Mouse (Mus musculus) cerebellum, adult (tissue): ENCODE results near the gene Palm.

ENCODE experiments used
- ATAC-seq: cut with Nextera tagmentation; 2 replicates; pipeline ENCODE4 v1.9.2; 2017; ENCODE audit warnings: mild to moderate bottlenecking, moderate library complexity, mixed read lengths; ENCODE audit not compliant: insufficient number of reproducible peaks, low FRiP score, low TSS enrichment

Gene Palm

DNA sequence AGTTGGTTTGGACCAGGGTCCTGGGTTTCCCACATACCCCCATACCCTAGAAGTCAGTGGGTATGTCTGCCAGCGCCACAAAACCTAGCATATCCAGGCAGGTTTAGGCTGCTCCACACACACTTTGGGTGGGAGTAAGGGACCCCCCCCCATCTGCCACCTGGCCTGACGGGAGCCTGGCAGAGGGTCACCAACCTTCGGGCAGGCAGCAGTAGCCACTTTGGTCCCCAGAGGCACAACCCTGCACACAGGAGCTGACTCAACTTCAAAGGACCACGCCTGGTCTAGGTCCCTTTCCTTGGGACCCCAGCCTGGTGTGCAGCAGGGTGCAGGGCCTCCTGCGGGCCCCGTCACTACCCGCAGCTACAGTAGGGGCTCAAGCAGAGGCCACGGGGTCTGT lies 26.9 kb downstream of the Palm start:
- no peak for ATAC-seq

DNA sequence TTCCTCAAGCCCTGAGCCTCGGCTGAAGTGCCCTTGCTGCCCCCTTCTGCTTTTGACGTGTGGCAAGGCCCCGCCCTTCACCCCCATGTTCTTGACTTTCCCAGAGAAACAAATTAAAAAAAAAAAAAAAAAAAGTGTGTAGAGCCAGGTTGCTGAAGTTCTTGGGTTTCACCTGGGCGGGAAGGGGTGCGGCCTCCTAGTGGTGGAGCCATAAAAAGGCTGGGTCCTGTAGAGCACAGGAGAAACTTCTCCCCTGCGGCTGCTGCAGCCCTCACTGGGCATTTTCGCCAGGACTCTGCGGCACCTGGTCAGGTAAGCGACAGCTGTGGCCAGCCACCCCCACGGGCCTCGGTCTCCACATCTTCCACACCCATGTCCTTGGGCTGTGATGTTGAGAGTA lies 27.4 kb downstream of the Palm start, which contains the start of gene Misp:
Gene Misp, plus strand, starts transcription at position 208 of the 400 bp plus-strand sequence.
- no peak for ATAC-seq

DNA sequence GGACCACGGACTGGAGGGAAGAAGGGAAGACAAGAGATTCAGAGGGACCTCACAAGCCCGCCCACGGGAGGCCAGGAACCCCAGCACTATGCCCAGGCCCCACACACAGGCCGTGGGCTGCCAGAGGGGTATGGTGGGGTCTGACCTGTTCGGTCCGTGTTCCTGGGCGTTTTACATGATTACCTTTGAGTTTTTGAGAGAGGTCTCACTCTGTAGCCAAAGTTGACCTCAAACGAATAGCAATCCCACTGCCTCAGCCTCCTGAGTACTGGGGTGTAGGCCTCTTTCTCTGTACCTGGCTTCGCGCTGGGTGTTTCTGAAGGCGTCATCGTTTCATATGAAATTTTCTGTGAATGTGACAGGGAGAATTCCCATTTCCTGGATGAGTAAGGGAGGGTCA lies 28.4 kb downstream of the Palm start:
- no peak for ATAC-seq

DNA sequence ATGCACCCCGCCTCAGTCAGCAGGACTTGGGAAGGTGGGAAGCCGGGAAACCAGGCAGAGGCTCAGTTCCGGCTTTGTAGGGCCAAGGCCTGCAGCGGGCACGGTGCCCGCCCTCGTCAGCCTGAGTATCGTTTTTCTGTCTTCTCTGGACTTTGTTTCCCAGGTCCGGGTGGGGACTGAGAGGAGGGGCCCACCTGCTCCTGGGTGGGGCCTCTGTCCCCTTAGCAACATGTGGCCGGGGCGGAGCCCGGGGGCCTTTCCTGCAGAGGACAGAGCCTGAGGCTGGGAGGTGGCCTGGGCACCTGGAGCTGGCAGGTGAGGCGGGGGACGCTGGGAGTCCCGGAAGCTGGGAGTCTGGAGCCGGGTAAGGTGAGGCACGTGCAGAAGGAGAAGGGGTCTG lies 29.0 kb downstream of the Palm start:
- no peak for ATAC-seq

DNA sequence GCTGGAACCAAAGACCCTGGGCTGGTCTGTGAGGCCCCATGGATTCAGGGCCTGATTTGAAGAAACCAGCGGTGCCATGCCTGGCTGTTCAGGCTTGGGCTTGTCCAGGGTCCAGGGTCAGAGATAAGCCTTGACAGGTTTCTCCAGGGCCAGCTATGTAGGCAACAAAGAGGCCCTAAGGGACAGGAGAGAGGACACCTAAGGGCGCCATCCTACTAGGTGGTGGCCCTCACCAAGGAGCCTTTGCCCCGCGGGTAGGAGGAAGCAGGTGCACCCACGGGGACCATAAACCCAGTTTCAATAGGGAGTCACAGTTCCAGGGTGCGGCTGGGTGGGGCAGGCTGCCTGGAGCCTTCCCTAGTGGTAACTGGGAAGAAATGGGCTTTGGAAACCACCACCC lies 29.6 kb downstream of the Palm start:
- no peak for ATAC-seq

DNA sequence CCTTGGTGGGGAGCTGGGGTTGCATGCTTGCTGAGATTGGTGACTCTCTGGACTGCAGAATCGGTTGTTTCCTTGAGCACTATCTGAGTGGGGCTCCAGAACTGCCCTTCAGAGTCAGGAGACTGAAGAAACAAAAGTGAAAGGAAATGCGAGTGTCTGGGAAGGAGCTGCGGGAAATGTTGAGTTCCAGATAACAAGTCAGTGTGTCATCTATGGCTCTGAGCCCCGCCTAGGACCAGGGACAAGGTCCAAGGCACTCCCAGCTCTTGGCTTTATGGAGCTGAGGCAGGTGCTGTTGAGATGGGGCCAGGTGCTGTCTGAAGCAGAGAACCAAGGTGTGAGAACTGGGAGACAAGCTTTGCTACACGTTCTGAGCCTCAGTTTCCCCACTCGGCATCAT lies 31.0 kb downstream of the Palm start:
- ATAC-seq = no peak

DNA sequence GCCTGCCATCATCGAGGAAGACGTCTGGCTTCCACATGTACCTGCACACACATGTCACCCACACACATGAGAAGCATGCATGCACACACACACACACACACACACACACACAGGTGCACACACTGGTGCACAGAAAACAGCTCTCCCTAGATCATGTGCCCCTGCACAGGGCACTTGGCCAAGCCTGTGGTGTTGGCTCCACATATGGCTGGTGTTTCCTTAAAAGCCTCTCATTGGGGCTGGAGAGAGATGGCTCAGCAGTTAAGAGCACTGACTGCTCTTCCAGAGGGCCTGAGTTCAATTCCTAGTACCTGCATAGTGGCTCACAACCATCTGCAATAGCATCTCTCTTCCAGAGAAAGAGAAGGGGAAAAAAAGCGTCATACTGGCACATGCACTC lies 38.2 kb downstream of the Palm start:
- ATAC-seq = no peak

DNA sequence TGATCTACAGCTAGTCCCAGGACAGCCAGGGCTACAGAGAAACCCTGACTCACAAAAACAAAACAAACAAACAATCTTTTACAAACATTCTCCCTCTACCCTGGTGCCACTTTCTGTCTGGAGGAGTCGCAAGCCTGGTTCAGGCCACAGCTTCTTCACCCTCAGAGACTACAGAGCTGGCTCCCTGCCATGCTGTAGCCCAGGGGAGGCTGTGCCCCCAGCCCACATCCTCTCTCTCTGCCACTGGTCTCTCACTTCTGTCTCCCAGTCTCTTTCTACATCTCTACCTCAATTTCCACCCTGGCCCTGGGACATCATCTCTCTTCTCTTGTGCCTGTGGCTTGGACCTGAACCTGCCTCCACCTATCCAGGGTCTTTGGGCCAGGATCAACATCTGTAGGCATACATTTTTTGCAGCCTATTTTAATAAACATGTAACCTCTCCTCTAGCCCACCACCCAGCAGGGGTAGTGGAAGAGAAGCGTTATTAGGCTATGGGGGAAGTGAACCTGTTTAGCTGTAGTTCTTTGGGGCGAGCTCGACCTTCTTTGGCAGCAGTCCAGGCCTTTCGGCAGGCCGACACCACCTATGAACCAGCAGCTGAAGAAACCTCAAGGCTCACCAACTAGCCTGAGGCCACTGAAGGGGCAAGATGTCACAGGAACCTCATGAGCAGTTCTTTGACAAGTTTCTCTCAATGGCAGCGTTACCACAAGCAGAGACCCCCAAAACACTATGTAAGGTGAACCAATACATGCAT lies 38.8 kb downstream of the Palm start:
- no peak for ATAC-seq

DNA sequence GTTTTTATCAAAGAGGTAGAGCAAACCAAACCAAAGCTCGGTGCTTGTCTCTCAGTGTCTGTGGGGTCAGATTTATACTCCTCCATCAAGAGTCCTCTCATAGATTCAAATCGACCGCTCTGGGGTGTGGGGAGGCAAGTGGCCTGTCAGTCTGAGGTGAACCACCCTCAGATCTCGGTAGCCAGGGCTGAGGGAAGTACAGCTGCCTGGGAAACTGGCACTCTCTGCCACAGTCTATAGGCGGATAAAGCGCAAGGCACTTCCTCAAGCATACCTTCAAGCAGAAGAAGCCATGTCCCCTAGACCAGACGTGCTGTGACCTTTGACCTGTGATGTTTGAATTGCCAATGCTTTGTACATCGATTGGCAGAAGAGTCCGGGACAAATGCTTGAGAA lies 39.4 kb downstream of the Palm start:
- ATAC-seq = no peak

DNA sequence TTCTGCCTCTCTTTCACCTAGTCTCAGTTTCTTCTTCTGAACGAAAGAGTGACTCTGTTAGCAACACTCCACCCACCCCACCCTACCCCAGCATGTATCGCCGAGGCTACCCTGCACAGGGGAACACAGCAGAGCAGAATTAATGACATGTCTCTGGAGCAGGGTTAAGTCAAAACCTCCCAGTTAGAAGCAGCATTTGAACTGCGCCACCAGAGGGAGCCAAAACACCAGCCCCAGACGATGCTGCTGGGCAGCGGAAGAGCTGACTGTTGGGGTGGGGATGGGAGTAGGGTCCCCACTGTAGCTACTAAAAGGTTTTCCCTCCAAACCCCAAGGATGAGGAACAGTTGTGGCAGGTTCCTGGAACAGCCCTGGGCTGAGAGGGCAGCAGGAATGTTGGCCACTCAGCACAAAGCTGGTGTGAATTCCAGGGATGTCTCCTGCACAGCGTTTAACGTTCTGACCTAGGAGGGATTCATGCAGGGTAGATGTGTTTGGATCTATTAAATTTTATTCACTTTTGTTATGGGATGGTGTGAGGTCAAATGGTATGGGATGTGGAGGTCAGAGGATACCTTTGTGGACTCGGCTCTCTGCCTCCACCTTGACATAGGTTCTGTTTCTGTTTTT lies 41.5 kb downstream of the Palm start:
- peak; percentile 64; the same call in 1 of the 2 replicates for ATAC-seq

DNA sequence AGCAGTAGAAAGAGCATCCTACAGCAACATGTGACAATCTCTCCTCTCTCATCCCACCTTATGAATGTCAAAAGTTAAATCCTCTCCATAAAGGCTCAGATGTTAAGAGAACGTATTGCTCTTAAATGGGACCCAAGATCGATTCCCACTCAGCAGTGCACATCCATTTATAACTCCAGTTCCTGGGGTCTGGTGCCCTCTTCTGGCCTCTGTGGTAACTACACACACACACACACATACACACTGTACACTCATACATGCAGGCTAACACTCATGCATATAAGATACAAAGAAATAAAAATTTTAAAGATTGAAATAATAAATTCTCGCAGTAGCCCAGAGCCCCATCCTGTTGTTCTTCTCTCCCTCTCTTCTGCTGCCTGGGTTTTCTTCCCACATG lies 43.5 kb downstream of the Palm start:
- ATAC-seq = no peak

DNA sequence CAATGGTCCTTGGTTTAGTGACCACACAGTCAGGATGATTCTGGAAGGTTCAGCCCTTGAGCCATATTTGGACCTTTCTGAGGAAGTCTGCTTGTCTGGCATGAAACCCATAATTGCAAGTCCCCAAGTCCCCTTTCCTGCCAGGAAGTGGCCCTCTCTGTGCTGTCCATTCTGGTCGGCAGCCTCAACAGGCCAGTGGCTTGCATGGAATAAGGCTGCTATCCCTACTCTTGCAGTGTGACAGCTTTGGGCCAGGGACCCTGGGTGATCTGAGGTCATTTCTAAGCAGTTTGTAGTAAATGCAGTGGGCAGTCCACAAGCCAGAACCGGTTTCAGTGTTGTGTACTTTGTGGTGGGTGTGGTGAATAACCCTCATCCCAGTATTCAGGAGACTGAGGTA lies 44.8 kb downstream of the Palm start:
- ATAC-seq = no peak

DNA sequence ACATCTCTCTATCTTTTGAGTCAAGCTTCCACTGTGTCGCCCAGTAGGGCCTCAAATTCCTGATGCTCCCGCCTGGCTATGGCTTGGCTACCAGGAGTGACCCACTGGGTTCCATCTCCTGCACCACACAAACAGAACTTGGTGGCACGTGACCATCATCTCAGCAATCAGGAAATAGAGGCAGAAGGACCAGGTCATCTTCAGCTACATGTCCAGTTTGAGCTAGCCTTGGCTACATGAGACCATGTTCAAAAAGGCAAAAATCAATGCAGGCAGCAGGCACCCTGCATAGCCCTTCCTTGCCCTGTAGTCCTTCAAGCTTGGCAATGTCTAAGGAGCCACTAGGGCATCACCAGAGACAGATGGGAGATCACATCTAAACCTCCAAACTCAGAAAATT lies 46.7 kb downstream of the Palm start:
- no peak for ATAC-seq

DNA sequence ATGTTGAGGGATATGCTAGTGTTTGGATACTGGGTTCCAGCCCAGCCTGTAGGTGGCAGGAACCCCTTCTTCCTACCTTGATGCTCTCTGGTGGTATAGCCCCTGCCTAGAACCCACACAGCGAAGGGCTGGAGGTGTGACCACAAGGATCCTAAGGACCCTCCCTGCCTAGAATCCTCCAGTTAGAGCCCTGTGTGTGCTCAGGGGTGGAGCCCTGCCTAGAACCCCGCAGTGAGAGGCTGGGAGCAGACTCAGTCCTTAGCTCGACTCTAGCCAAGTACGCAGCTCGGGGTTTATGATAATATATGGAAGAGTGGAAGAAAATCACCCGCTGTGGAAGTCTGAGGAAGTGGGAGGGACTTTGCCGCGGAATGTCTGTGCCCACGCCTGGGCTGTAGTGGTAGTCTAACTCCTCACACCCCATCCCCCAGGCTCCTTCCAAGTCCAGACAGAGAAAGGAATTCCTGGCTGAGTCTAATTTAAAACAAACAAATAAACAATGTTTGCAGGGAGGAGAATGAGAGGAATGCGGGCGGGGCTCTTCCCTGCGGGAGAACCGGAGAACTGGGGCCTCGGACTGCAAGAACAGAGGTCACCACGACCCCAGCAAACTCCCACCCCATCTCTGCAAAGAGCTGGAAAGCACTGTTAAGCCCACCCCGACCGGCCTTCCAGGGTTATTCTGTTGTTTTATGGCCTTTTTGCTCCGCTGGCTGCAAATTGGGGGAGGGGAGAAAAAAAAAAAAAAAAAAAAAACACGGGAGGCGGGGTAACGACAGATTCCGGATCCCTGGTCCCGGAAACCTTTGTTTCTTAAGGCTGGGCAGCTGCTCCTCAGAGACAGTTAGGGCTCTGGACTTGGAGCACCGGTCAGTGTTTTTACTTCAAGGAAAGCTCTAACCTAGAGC lies 47.5 kb downstream of the Palm start:
- ATAC-seq = peak; percentile 80

DNA sequence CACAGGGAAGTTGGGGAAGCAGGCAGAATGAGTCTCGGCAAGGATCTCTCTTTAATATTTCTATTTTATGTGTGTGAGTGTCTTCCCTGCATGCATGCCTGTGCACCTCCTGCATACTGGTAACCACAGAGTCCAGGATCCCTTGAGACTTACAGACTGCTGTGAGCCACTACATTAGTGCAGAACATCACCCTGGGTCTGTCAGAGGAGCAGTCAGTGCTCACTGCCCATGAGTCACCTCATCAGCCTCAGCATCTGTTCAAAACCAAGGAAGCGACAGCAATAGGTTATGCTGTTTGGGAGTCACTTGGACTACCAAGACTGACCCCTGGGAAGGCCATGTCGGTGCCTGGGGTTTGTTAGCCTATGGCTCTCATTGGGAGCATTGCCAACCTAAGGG lies 49.0 kb downstream of the Palm start:
- no peak for ATAC-seq

DNA sequence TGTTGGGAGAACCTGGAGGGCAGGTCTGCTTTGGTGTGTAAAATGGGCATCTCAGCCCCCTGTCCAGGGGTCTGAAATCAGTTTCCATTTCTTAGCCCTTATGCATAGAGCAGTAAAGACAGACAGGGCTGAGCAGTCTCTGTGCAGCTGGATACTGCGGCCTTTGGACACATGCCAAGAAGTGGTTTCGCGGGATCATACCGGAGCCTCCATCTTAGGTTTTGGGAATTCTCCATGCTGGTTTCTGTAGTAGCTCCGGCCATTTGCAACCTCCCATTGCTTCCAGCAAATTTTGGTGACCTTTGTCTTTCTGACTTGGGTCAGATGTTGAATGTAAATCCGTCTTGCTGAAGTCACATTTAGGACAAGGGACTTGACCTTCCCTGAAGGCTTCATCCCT lies 50.1 kb downstream of the Palm start:
- no peak for ATAC-seq

DNA sequence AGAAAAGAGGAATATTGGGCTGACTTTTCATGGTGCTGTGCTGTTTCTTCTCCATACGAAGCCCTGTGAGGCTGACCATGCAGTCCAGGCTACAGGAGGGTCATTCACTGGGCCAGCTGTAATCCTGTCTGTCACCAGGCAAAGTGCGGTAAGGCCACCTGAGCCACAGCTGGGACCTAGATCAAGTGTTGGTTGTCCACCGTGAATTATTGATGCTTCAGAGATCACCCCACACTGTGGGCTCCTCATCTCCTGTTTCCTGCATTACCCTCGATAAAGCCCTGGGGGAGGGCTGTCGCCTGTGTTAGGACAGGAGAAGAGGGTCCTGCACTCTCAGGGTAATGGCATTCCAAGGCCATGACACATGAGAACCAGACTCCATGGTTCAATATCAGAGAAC lies 53.2 kb downstream of the Palm start:
- no peak for ATAC-seq

DNA sequence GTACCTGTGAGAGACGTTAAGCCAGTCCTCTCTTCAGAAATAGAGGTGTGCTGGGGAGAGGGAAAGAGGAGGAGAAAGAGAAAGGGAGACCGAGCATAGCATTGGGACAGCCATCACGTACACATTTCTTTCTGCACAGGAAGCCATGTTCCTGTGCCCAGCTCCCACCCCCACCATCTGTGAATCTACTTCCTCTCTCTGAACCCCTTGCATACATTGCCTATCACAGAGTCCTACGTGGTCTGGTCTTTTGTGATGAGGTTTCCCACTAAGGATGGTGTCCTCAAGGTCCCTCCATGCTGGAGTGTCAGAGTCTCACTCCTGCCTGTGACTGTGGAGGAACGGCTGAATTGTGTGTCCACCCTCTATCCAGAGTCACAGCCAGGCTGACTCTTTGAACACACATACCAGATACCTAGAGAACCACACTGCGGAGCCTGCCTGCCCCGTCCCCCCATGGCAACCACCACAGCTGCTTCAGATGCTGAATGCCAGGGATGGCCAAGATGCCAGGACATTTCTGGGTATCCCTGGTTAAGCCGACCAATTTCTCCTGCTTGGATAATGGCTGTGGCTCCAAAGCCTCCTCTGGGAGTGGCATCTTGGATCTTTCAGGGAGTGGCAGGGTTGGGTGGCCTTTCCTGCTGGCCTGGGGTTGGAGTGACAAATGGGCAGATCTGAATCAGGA lies 56.7 kb downstream of the Palm start:
- no peak for ATAC-seq

DNA sequence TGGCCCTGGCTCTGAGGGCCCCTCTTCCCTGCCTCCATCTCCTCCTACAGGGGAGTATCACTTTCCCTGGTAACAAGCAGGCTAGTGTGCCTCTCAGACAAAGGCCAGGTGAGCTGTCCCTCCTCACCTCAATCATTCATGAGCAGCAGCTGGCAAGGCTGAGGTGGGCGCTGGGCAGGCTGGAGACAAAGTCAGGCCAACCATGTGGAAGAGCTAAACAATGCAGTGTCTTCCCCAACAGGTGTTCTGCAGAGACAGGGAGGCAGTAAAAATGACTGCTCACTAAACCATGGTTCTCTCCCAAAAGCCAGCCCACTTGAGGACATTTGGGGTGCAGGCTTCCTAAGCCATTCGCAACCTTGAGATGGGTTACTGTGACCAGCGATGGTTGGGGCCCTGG lies 58.3 kb downstream of the Palm start:
- no peak for ATAC-seq

DNA sequence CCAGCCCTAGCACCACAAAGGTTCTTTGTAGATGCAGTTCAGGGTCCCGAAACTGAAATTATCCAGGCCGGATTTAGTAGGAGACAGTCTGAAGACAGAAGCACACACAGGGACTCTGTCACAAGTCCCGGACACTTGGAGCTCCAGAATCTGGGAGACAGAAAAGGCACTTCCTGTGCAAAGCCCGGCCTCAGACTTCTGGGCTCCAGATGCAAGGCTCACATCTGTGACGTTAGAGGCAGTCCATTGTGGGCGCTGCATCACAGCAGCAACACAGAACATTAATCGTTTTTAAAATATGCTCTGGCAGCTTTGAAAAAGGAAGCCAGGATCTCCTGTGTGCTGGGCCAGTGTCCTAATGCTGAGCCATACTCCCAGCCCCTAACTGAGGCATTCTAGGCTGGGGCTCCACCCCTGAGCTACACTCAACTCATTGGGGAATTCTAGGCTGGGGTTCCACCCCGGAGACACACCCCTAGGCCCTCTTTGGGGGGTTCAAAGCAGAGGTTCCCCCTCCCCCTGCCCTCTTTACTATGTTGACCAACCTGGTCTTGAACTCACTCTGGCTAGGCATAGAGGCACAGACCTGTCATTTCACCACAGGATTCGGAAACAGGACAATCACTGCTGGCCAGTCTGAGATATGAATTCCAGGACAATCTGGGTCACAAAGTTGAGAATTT lies 58.9 kb downstream of the Palm start:
- ATAC-seq = no peak
